Mouse (Mus musculus): Measurements from ENCODE around the gene Tle4. TPM values are rescaled to one million over a fixed set of nuclear protein-coding genes. Genes with fewer than 3 reads are reported as not detected.

Gene Tle4
- total and polyA plus RNA-seq, 2 experiments: 5.4 to 5.5 TPM

GRCm38 (mm10) chr19:14540678-14541077 is 57.2 kb downstream of the Tle4 start:
- Histone ChIP-seq H3K4me3 (ENCODE audit: insufficient read depth, low read depth, low read length) (no peak overlapping the region), H3K27me3 (ENCODE audit: control insufficient read depth, insufficient read depth, low read length) (no peaks in the 10 kb centered on the region), H3K79me2 (ENCODE audit: control insufficient read depth, insufficient read depth, low read length) (no peaks in the 10 kb centered on the region; the same call in 1 of the 2 replicates), H3K9ac (ENCODE audit: low read depth, low read length) (no peak overlapping the region), H3K4me1 (ENCODE audit: control insufficient read depth, insufficient read depth, low read length) (no peaks in the 10 kb centered on the region; the same call in 1 of the 2 replicates), H3K36me3 (ENCODE audit: control insufficient read depth, insufficient read depth, low read length) (no peaks in the 10 kb centered on the region), H3K27ac (replicated peaks; ENCODE audit: insufficient read depth, low read depth, low read length) (no peak overlapping the region)
- 97% methylated on average over 3 of the region's 3 CpGs for WGBS
- DNase-seq (ENCODE audit: extremely low read depth, low read depth, low spot score): no peak
- TF ChIP-seq POLR2A (IDR thresholded peaks at IDR 0.05; ENCODE audit: extremely low read depth, insufficient read depth, low read length) (no peak), CTCF (IDR thresholded peaks at IDR 0.05; ENCODE audit: low read depth, low read length) (no peak)

- no peak overlapping the region for H3K9ac ChIP-seq (ENCODE audit: low read depth, low read length)
Observed at GRCm38 (mm10) chr19:14536676-14537075, 61.2 kb downstream of the Tle4 start.

DNA sequence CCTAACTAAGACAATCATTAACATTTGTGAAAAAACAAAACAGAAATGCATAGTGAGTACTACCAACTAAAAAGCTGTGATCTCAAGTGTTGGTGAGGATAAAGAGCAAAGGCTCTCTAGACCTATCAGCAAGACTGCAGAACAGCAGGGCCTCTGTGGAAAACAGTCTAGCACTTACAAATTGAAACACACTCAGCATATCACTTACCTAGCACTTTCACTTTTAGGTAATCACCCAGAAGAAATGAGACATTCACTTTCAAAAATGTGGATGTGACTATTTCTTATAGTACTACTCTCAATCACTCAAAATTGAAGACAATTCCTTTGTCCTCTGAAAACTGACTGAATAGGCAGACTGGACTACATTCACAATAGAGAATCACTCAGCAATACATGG is 63.4 kb downstream of the Tle4 start:
- no peak overlapping the region for H3K27ac ChIP-seq (replicated peaks; ENCODE audit: insufficient read depth, low read depth, low read length)

More at GRCm38 (mm10) chr19:14536676-14537075, 61.2 kb downstream of the Tle4 start:
- no peaks in the 10 kb centered on the region; the same call in 1 of the 2 replicates for H3K79me2 ChIP-seq (ENCODE audit: control insufficient read depth, insufficient read depth, low read length)
- no peak for DNase-seq (ENCODE audit: extremely low read depth, low read depth, low spot score)
- H3K27ac ChIP-seq (replicated peaks; ENCODE audit: insufficient read depth, low read depth, low read length): no peak overlapping the region
- H3K27me3 ChIP-seq (ENCODE audit: control insufficient read depth, insufficient read depth, low read length): no peaks in the 10 kb centered on the region
- TF ChIP-seq POLR2A (IDR thresholded peaks at IDR 0.05; ENCODE audit: extremely low read depth, insufficient read depth, low read length) (no peak), CTCF (IDR thresholded peaks at IDR 0.05; ENCODE audit: low read depth, low read length) (no peak)
- H3K4me3 ChIP-seq (ENCODE audit: insufficient read depth, low read depth, low read length): no peak overlapping the region
- no peaks in the 10 kb centered on the region; the same call in 1 of the 2 replicates for H3K4me1 ChIP-seq (ENCODE audit: control insufficient read depth, insufficient read depth, low read length)
- H3K36me3 ChIP-seq (ENCODE audit: control insufficient read depth, insufficient read depth, low read length): no peaks in the 10 kb centered on the region
- WGBS: 87% methylated on average over 2 of the region's 2 CpGs

GRCm38 (mm10) chr19:14532861-14533260 is 65.0 kb downstream of the Tle4 start:
- Histone ChIP-seq H3K4me3 (ENCODE audit: insufficient read depth, low read depth, low read length) (no peak overlapping the region), H3K36me3 (ENCODE audit: control insufficient read depth, insufficient read depth, low read length) (no peaks in the 10 kb centered on the region), H3K4me1 (ENCODE audit: control insufficient read depth, insufficient read depth, low read length) (no peaks in the 10 kb centered on the region), H3K27me3 (ENCODE audit: control insufficient read depth, insufficient read depth, low read length) (no peaks in the 10 kb centered on the region), H3K27ac (replicated peaks; ENCODE audit: insufficient read depth, low read depth, low read length) (no peak overlapping the region), H3K79me2 (ENCODE audit: control insufficient read depth, insufficient read depth, low read length) (peaks cover 2% of the 10 kb centered on the region; the same call in 1 of the 2 replicates), H3K9ac (ENCODE audit: low read depth, low read length) (no peak overlapping the region)
- DNase-seq (ENCODE audit: extremely low read depth, low read depth, low spot score): no peak
- TF ChIP-seq POLR2A (IDR thresholded peaks at IDR 0.05; ENCODE audit: extremely low read depth, insufficient read depth, low read length) (no peak), CTCF (IDR thresholded peaks at IDR 0.05; ENCODE audit: low read depth, low read length) (no peak)
- 96% methylated on average over 6 of the region's 6 CpGs for WGBS

More for the DNA sequence above, 63.4 kb downstream of the Tle4 start:
- TF ChIP-seq CTCF (IDR thresholded peaks at IDR 0.05; ENCODE audit: low read depth, low read length) (no peak), POLR2A (IDR thresholded peaks at IDR 0.05; ENCODE audit: extremely low read depth, insufficient read depth, low read length) (no peak)
- Histone ChIP-seq H3K27me3 (ENCODE audit: control insufficient read depth, insufficient read depth, low read length) (no peaks in the 10 kb centered on the region), H3K9ac (ENCODE audit: low read depth, low read length) (no peak overlapping the region), H3K36me3 (ENCODE audit: control insufficient read depth, insufficient read depth, low read length) (no peaks in the 10 kb centered on the region), H3K79me2 (ENCODE audit: control insufficient read depth, insufficient read depth, low read length) (no peaks in the 10 kb centered on the region; the same call in 1 of the 2 replicates), H3K4me3 (ENCODE audit: insufficient read depth, low read depth, low read length) (no peak overlapping the region), H3K4me1 (ENCODE audit: control insufficient read depth, insufficient read depth, low read length) (no peaks in the 10 kb centered on the region)
- DNase-seq (ENCODE audit: extremely low read depth, low read depth, low spot score): no peak

DNA sequence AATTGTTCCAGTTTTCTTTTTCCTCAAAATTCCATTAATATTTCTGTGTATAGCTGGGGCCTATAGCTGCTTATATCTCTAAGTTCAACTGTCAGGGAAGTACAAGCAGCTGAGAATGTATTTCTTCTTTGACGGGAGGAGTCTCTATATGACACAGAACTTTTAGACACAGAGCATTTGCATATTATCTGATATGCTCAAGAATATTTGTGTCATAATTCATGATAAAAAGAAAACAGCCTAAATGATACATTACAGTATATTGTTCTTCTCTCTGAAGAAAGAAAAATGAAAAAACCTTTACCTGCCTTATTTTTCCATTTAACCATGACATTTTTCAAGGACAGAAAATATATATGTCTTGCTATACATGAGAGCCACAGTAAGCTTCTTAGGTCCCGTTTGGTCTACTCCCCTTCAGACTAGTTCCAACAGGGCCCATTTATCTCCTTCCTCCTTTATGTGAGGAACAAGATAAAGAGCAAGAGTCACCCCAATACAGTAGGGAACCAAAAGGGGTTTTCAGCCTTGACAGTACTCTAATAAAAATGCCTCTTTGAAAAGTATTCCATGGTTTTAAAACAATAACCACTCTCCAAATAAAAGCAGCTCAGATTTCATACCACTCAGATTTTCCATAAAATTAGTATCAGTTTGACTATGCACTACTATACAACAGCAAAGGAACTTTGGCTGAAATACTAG is 77.6 kb downstream of the Tle4 start:
- no peak overlapping the region for H3K27ac ChIP-seq (replicated peaks; ENCODE audit: insufficient read depth, low read depth, low read length)
- no peak overlapping the region for H3K9ac ChIP-seq (ENCODE audit: low read depth, low read length)
- TF ChIP-seq POLR2A (IDR thresholded peaks at IDR 0.05; ENCODE audit: extremely low read depth, insufficient read depth, low read length) (no peak), CTCF (IDR thresholded peaks at IDR 0.05; ENCODE audit: low read depth, low read length) (no peak)
- no peaks in the 10 kb centered on the region for H3K27me3 ChIP-seq (ENCODE audit: control insufficient read depth, insufficient read depth, low read length)
- WGBS: 83% methylated on average over 2 of the region's 2 CpGs
- peaks cover 6% of the 10 kb centered on the region; the same call in 1 of the 2 replicates for H3K36me3 ChIP-seq (ENCODE audit: control insufficient read depth, insufficient read depth, low read length)
- no peak for DNase-seq (ENCODE audit: extremely low read depth, low read depth, low spot score)
- H3K4me1 ChIP-seq (ENCODE audit: control insufficient read depth, insufficient read depth, low read length): peaks cover 6% of the 10 kb centered on the region
- H3K79me2 ChIP-seq (ENCODE audit: control insufficient read depth, insufficient read depth, low read length): no peaks in the 10 kb centered on the region
- no peak overlapping the region for H3K4me3 ChIP-seq (ENCODE audit: insufficient read depth, low read depth, low read length)

- no peaks in the 10 kb centered on the region for H3K79me2 ChIP-seq (ENCODE audit: control insufficient read depth, insufficient read depth, low read length)
- no peak overlapping the region for H3K4me3 ChIP-seq (ENCODE audit: insufficient read depth, low read depth, low read length)
- 93% methylated on average over 7 of the region's 7 CpGs for WGBS
- peaks cover 6% of the 10 kb centered on the region for H3K4me1 ChIP-seq (ENCODE audit: control insufficient read depth, insufficient read depth, low read length)
- H3K27ac ChIP-seq (replicated peaks; ENCODE audit: insufficient read depth, low read depth, low read length): no peak overlapping the region
- no peak overlapping the region for H3K9ac ChIP-seq (ENCODE audit: low read depth, low read length)
- no peak for TF ChIP-seq POLR2A (IDR thresholded peaks at IDR 0.05; ENCODE audit: extremely low read depth, insufficient read depth, low read length)
- no peak for TF ChIP-seq CTCF (IDR thresholded peaks at IDR 0.05; ENCODE audit: low read depth, low read length)
- DNase-seq (ENCODE audit: extremely low read depth, low read depth, low spot score): no peak
- no peaks in the 10 kb centered on the region for H3K27me3 ChIP-seq (ENCODE audit: control insufficient read depth, insufficient read depth, low read length)
- H3K36me3 ChIP-seq (ENCODE audit: control insufficient read depth, insufficient read depth, low read length): peaks cover 6% of the 10 kb centered on the region; the same call in 1 of the 2 replicates
Observed at GRCm38 (mm10) chr19:14519186-14519585, 78.7 kb downstream of the Tle4 start.
